Comparison of ENCODE assay signal across 17 mouse cellular contexts in genomic region chr16:48479266-48479848, GRCm38 (mm10). TPM values are rescaled to one million over a fixed set of nuclear protein-coding genes. Genes with fewer than 3 reads are reported as not detected.
A peak's percentile ranks its signal among the peaks of the same experiment; 100 is the strongest.
DNase-seq lines count a peak whose midpoint lies in the region; ATAC-seq and TF ChIP-seq lines count a peak whose summit lies in the region.
"Had no signal": no experiment of that assay in that cellular context is flagged by ENCODE, and none has a peak within 500 bp of the region (broad histone marks: within the 10 kb centered on the region; RNA-seq: fewer than 3 reads in every experiment).

No protein-coding gene starts in this region.

- TF ChIP-seq CTCF in liver, adult 2 months (IDR thresholded peaks at IDR 0.05; ENCODE audit: low read depth, low read length), result no peak
- no peak for TF ChIP-seq CTCF in lung, embryonic 14.5 days (IDR thresholded peaks at IDR 0.05; ENCODE audit: low read depth)

- no peak overlapping the region for H3K27ac ChIP-seq in liver, adult 2 months (replicated peaks; ENCODE audit: insufficient read depth, low read depth, low read length)
- H3K27ac ChIP-seq in liver, embryonic 12.5 days, result no peak overlapping the region
- peak overlapping the region; percentile 38; the same call in 1 of the 2 replicates for H3K27ac ChIP-seq in lung, embryonic 14.5 days (ENCODE audit: low read depth)
- no peak overlapping the region for H3K27ac ChIP-seq in stomach, embryonic 14.5 days (ENCODE audit: low read length)
- H3K27ac ChIP-seq in midbrain, embryonic 11.5 days (ENCODE audit: low read depth, low read length), result no peak overlapping the region
- H3K27ac ChIP-seq: kidney, embryonic 15.5 days; liver, embryonic 14.5 days had no signal

- H3K36me3 ChIP-seq in liver, adult 2 months (ENCODE audit: control insufficient read depth, insufficient read depth, low read length), result no peaks in the 10 kb centered on the region
- H3K36me3 ChIP-seq in liver, embryonic 12.5 days, result no peaks in the 10 kb centered on the region
- H3K36me3 ChIP-seq in lung, embryonic 14.5 days (ENCODE audit: insufficient read depth), result no peaks in the 10 kb centered on the region
- H3K36me3 ChIP-seq in stomach, embryonic 14.5 days (ENCODE audit: control insufficient read depth, insufficient read depth, low read length), result no peaks in the 10 kb centered on the region
- no peaks in the 10 kb centered on the region for H3K36me3 ChIP-seq in midbrain, embryonic 11.5 days (ENCODE audit: control insufficient read depth, insufficient read depth, low read length)
- H3K36me3 ChIP-seq: kidney, embryonic 15.5 days had no signal

- no peak for ATAC-seq in liver, embryonic 12.5 days
- ATAC-seq in lung, embryonic 14.5 days (ENCODE audit: insufficient read depth), result peak; percentile 86
- peak; percentile 90 for ATAC-seq in stomach, embryonic 14.5 days (ENCODE audit: insufficient number of reproducible peaks, insufficient read depth, low FRiP score, low read depth)
- ATAC-seq in midbrain, embryonic 11.5 days (ENCODE audit: low FRiP score), result no peak
- ATAC-seq: hindbrain, embryonic 16.5 days had no signal

- no peak for TF ChIP-seq POLR2A in liver, adult 2 months (IDR thresholded peaks at IDR 0.05; ENCODE audit: extremely low read depth, insufficient read depth, low read length)

- DNase-seq in liver, adult 2 months (ENCODE audit: extremely low read depth, low read depth, low spot score), result peak; percentile 17
- peak; percentile 74 for DNase-seq in ZHBTc4 (ENCODE audit: low read depth, low spot score)
- peak; percentile 59 for DNase-seq in lung, embryonic 14.5 days
- no peak for DNase-seq in midbrain, embryonic 11.5 days (ENCODE audit: low spot score, missing footprints)
- no peak for DNase-seq in ovary, adult 18-20 months (ENCODE audit: low spot score)
- no peak for DNase-seq in testis, postnatal 10 days (ENCODE audit: low spot score)
- DNase-seq: adrenal gland, adult 2 months; cerebellum, adult 8-10 months; right cerebral cortex, adult 18-20 months; spleen, adult 18-20 months; thymus, adult 18-20 months had no signal

- H3K27me3 ChIP-seq in liver, adult 2 months (ENCODE audit: control insufficient read depth, insufficient read depth, low read length), result no peaks in the 10 kb centered on the region
- H3K27me3 ChIP-seq in liver, embryonic 12.5 days (replicated peaks), result no peaks in the 10 kb centered on the region
- no peaks in the 10 kb centered on the region for H3K27me3 ChIP-seq in lung, embryonic 14.5 days (ENCODE audit: insufficient read depth, low read length)
- no peaks in the 10 kb centered on the region for H3K27me3 ChIP-seq in stomach, embryonic 14.5 days (ENCODE audit: control insufficient read depth, insufficient read depth, low read length)
- no peaks in the 10 kb centered on the region for H3K27me3 ChIP-seq in midbrain, embryonic 11.5 days (ENCODE audit: control insufficient read depth, insufficient read depth, low read length)
- H3K27me3 ChIP-seq: kidney, embryonic 15.5 days had no signal

- 0 out of 2 replicates have a peak, but pooled peaks cover 4% of the 10 kb centered on the region for H3K9me3 ChIP-seq in liver, embryonic 12.5 days (replicated peaks)
- H3K9me3 ChIP-seq in lung, embryonic 14.5 days (ENCODE audit: low read depth, low read length), result no peaks in the 10 kb centered on the region
- no peaks in the 10 kb centered on the region for H3K9me3 ChIP-seq in stomach, embryonic 14.5 days (ENCODE audit: control insufficient read depth, low read depth, low read length)
- H3K9me3 ChIP-seq in midbrain, embryonic 11.5 days (ENCODE audit: control insufficient read depth, low read length), result no peaks in the 10 kb centered on the region
- H3K9me3 ChIP-seq: kidney, embryonic 15.5 days had no signal

- H3K4me3 ChIP-seq in liver, adult 2 months (ENCODE audit: insufficient read depth, low read depth, low read length), result no peak overlapping the region
- H3K4me3 ChIP-seq in liver, embryonic 12.5 days, result no peak overlapping the region
- no peak overlapping the region for H3K4me3 ChIP-seq in lung, embryonic 14.5 days (ENCODE audit: low read depth, low read length)
- H3K4me3 ChIP-seq in stomach, embryonic 14.5 days (ENCODE audit: low read depth, low read length), result no peak overlapping the region
- H3K4me3 ChIP-seq in midbrain, embryonic 11.5 days (ENCODE audit: low read depth, low read length), result no peak overlapping the region
- H3K4me3 ChIP-seq: kidney, embryonic 15.5 days had no signal

- no peaks in the 10 kb centered on the region for H3K79me2 ChIP-seq in liver, adult 2 months (ENCODE audit: control insufficient read depth, insufficient read depth, low read length)

- H3K9ac ChIP-seq in liver, adult 2 months (ENCODE audit: low read depth, low read length), result no peak overlapping the region
- no peak overlapping the region for H3K9ac ChIP-seq in liver, embryonic 12.5 days
- no peak overlapping the region for H3K9ac ChIP-seq in lung, embryonic 14.5 days
- no peak overlapping the region for H3K9ac ChIP-seq in stomach, embryonic 14.5 days (replicated peaks; ENCODE audit: low read depth, low read length)
- H3K9ac ChIP-seq in midbrain, embryonic 11.5 days (ENCODE audit: low read length), result no peak overlapping the region
- H3K9ac ChIP-seq: kidney, embryonic 15.5 days; liver, embryonic 14.5 days had no signal

- WGBS in liver, adult 2 months, result 64% methylated on average over 8 of the region's 8 CpGs
- 66% methylated on average over 8 of the region's 8 CpGs for WGBS in liver, embryonic 12.5 days (ENCODE audit: insufficient replicate concordance)
- 43% methylated on average over 8 of the region's 8 CpGs for WGBS in lung, embryonic 14.5 days
- WGBS in stomach, embryonic 14.5 days, result 55% methylated on average over 8 of the region's 8 CpGs
- WGBS in midbrain, embryonic 11.5 days, result 79% methylated on average over 8 of the region's 8 CpGs

- 0 out of 2 replicates have a peak, but pooled peaks cover 2% of the 10 kb centered on the region for H3K4me1 ChIP-seq in liver, adult 2 months (ENCODE audit: control insufficient read depth, insufficient read depth, low read length)
- no peaks in the 10 kb centered on the region for H3K4me1 ChIP-seq in liver, embryonic 12.5 days
- H3K4me1 ChIP-seq in lung, embryonic 14.5 days (ENCODE audit: insufficient read depth), result peaks cover 12% of the 10 kb centered on the region; the same call in 1 of the 2 replicates
- no peaks in the 10 kb centered on the region for H3K4me1 ChIP-seq in stomach, embryonic 14.5 days (ENCODE audit: control insufficient read depth, insufficient read depth, low read length)
- no peaks in the 10 kb centered on the region for H3K4me1 ChIP-seq in midbrain, embryonic 11.5 days (ENCODE audit: control insufficient read depth, insufficient read depth, low read length)
- H3K4me1 ChIP-seq: kidney, embryonic 15.5 days had no signal

- no peak overlapping the region for H3K4me2 ChIP-seq in liver, embryonic 12.5 days
- 0 out of 2 replicates have a peak overlapping the region, but pooled peaks have one; percentile 10 for H3K4me2 ChIP-seq in lung, embryonic 14.5 days
- H3K4me2 ChIP-seq in stomach, embryonic 14.5 days (replicated peaks; ENCODE audit: low read depth, low read length), result no peak overlapping the region
- H3K4me2 ChIP-seq in midbrain, embryonic 11.5 days, result no peak overlapping the region
- H3K4me2 ChIP-seq: kidney, embryonic 15.5 days had no signal

RNA-seq across cellular contexts. Expression of gene Morc1, which starts 48.3 kb away (rescaled TPM):
- not detected in 2 replicates for total RNA-seq in liver, adult 2 months (2014; rRNA removed)
- not detected in 2 replicates for polyA plus RNA-seq in liver, adult 2 months (2012; rRNA removed)
- 0.10 TPM in 1 of 2 replicates, not detected in the other for polyA plus RNA-seq in liver, embryonic 12.5 days (2016; fragmentation: Nextera tagmentation; extraction: Ambion mirVana)
- 0.09 and 0.20 TPM in 2 replicates for polyA plus RNA-seq in lung, embryonic 14.5 days (2014; fragmentation: Nextera tagmentation; extraction: Ambion mirVana)
- polyA plus RNA-seq in stomach, embryonic 14.5 days (2014; fragmentation: Nextera tagmentation; extraction: Ambion mirVana), result 0.10 and 0.27 TPM in 2 replicates
- not detected in 2 replicates for polyA plus RNA-seq in midbrain, embryonic 11.5 days (2014; fragmentation: Nextera tagmentation; extraction: Ambion mirVana)
- total RNA-seq: adrenal gland, adult 2 months; gastrocnemius, postnatal 4 days had no signal
- polyA plus RNA-seq: adrenal gland, adult 2 months; kidney, embryonic 15.5 days; liver, embryonic 14.5 days had no signal

Comparison
In these comparisons a context has a peak if more than half of its experiments do, and no peak if none do; other contexts are left out.
1. DNase-seq: peak in liver, adult 2 months (single experiment), ZHBTc4 (single experiment) and lung, embryonic 14.5 days (single experiment); none in midbrain, embryonic 11.5 days (single experiment), ovary, adult 18-20 months (single experiment) and testis, postnatal 10 days (single experiment).
2. ATAC-seq: peak in lung, embryonic 14.5 days (single experiment) and stomach, embryonic 14.5 days (single experiment); none in liver, embryonic 12.5 days (single experiment) and midbrain, embryonic 11.5 days (single experiment).